Mouse (Mus musculus) embryonic facial prominence, embryonic 15.5 days (tissue): ENCODE results near the gene Ptk7. TPM values are rescaled to one million over a fixed set of nuclear protein-coding genes. Genes with fewer than 3 reads are reported as not detected.

Source experiments
- microRNA-seq: library from miRNA; unstranded; fragments of <30 nt; microRNA quantifications from one replicate; pipeline ENCODE4, GENCODE M21; 2016; ENCODE audit warnings: borderline number of aligned reads
- polyA plus RNA-seq: library from polyadenylated mRNA; unstranded; fragments of >200 nt; fragmentation: Nextera tagmentation; extraction: Ambion mirVana; gene quantifications from 2 replicates; pipeline ENCODE4 v1.2.1, GENCODE M21; 2015

Ptk7 gene
- polyA plus RNA-seq, 1 experiment from 2014 or later: 156 TPM

Small RNA genes lying within 50 kb of the gene (microRNA-seq; reads per million reads assigned to microRNA genes)
- gene Mir6976: not detected

Other genes with a start within 250 kb of the Ptk7 start
- gene Zfp318, start 245.8 kb downstream of the Ptk7 start, polyA plus RNA-seq: 10.7 and 11.9 TPM in 2 replicates
- gene Crip3, start 200.6 kb downstream of the Ptk7 start, polyA plus RNA-seq: 3.5 and 3.6 TPM in 2 replicates
- gene Slc22a7, start 191.0 kb downstream of the Ptk7 start, polyA plus RNA-seq: 0.15 TPM in 1 of 2 replicates, not detected in the other
- gene Ttbk1, start 141.8 kb downstream of the Ptk7 start, polyA plus RNA-seq: 0.15 and 0.18 TPM in 2 replicates
- gene Dnph1, start 132.8 kb downstream of the Ptk7 start, polyA plus RNA-seq: 40.4 and 41.0 TPM in 2 replicates
- 7.1 and 10.6 TPM in 2 replicates for gene Cul9, start 83.1 kb downstream of the Ptk7 start, polyA plus RNA-seq
- 8.6 and 8.8 TPM in 2 replicates for gene Srf, start 73.3 kb downstream of the Ptk7 start, polyA plus RNA-seq
- 23.4 and 24.5 TPM in 2 replicates for gene Klc4, start 16.5 kb upstream of the Ptk7 start, polyA plus RNA-seq
- 92.9 and 95.8 TPM in 2 replicates for gene Mrpl2, start 16.7 kb upstream of the Ptk7 start, polyA plus RNA-seq
- 64.0 and 64.1 TPM in 2 replicates for gene Cul7, start 20.8 kb upstream of the Ptk7 start, polyA plus RNA-seq
- 61.9 and 64.9 TPM in 2 replicates for gene Rrp36, start 44.8 kb upstream of the Ptk7 start, polyA plus RNA-seq
- gene Mea1, start 49.3 kb upstream of the Ptk7 start, polyA plus RNA-seq: 150 and 161 TPM in 2 replicates
- 129 and 134 TPM in 2 replicates for gene Klhdc3, start 51.4 kb upstream of the Ptk7 start, polyA plus RNA-seq
- 91.7 and 93.2 TPM in 2 replicates for gene Ppp2r5d, start 75.6 kb upstream of the Ptk7 start, polyA plus RNA-seq
- 32.4 and 35.6 TPM in 2 replicates for gene Pex6, start 82.0 kb upstream of the Ptk7 start, polyA plus RNA-seq
- 2.0 and 2.1 TPM in 2 replicates for gene Gnmt, start 99.7 kb upstream of the Ptk7 start, polyA plus RNA-seq
- 74.2 and 78.2 TPM in 2 replicates for gene Cnpy3, start 122.7 kb upstream of the Ptk7 start, polyA plus RNA-seq
- 0.41 and 0.47 TPM in 2 replicates for gene Ptcra, start 134.2 kb upstream of the Ptk7 start, polyA plus RNA-seq
- 82.4 and 84.0 TPM in 2 replicates for gene 2310039H08Rik, start 143.1 kb upstream of the Ptk7 start, polyA plus RNA-seq
- 136 and 145 TPM in 2 replicates for gene Rpl7l1, start 153.2 kb upstream of the Ptk7 start, polyA plus RNA-seq
- gene Bicral, start 229.0 kb upstream of the Ptk7 start, polyA plus RNA-seq: 4.5 and 5.3 TPM in 2 replicates